Mouse (Mus musculus) adrenal gland, postnatal 25 days (tissue): ENCODE data around the gene Etnk1. TPM values are rescaled to one million over a fixed set of nuclear protein-coding genes. Genes with fewer than 3 reads are reported as not detected.

Experiments used
- DNase-seq: peaks from one replicate; pipeline ENCODE4 v3.0.0; 2021; ENCODE audit warnings: mixed read lengths
- total RNA-seq: library from RNA; stranded (reverse); gene quantifications from 2 replicates; pipeline ENCODE4 v1.2.3, GENCODE M21; 2021

The Etnk1 gene
- total RNA-seq, 1 experiment from 2014 or later: 119 TPM

DNA sequence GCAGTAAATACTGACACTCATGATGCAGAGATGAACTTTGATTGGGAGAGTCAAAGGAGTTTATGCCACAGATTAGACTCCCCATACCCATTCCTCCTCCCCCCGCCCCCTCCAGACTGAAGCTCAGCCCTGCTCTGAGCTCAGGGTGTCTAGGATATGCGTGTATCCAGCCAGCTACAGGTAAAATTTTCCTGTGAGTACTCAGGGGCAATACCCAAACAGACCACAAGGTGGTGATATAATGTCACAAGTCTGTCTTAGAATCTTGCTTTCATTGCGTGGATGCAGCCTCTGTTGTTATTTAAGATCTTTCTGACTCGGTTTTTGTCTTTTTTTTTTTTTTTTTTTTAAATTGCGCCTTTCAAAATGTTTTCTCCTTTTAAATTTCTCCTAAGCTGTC is 52.3 kb downstream of the Etnk1 start:
- DNase-seq: no peak

DNA sequence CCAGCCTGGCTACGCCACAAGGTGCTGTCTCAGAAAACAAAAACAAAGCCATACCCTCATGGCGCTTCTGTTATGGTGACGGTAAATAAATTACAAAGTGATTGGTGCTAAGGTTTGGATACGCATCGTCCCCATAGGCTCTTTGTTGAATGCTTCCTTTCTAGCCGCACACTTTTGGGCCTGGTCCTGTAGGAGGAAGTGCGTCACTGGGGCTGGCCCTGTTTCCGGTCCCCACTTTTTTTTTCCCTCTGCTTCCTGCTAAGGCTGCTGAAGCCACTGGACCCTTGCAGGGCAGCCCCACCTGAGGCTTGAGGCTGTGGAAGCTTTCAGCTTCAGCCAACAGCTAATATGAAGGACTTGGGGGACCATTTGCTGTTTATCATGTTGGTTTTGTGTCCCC is 54.2 kb downstream of the Etnk1 start:
- DNase-seq: no peak

DNA sequence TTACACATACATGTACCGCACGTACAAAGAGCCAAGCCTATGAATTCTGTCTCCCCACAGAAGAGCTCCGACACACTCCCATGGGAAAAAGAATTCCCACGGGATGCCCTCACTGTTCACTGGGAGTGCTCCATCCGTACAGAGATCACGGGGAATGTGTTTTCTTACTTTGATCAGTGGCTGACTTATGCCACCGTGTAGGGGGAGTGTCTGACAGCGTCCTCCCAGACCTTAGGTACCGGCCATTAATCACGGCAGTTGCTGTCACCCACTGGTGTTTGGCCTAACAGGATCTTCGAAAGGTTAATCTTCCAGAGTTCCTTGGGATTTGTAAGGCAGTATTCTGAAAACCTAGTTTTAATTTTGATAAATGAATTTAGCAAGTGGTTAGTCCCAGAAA is 57.0 kb downstream of the Etnk1 start:
- no peak for DNase-seq

DNA sequence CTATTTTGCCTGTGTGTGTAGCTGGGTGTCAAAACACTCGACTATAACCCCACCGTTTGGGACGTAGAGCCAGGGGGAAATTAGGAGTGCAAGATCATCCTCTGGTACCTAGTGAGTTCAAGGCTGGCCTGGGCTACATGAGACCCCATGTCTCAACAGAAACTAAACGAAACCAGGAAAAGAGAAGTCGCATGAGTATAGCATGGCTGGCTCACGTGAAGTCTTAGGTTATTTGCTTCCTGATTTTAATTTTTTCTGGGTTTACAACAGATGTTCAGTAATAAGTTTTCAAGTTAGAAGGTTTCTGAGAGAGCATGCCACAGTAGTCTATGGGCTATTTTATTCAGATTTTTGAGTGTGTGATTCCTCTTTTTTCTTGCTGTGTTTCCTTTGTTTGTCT is 57.9 kb downstream of the Etnk1 start:
- no peak for DNase-seq

DNA sequence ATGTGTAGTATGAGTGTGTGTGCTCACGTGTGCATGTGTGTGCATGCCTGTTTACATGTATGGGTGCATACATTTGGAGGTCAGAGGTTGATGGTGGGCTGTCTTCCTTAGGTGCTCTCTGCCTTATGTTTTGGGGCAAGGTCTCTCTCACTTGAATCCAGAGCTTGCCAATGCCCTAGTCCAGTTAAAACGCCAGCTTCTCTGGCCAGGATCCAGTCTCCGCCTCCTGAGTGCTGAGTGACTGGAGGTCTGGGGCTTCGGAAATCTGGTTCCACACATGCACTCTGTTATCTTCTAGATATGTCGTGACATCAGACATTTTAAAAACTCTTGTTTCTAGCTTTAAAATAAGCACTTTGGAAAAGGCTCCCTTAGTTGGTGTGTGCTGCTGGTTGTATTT is 61.7 kb downstream of the Etnk1 start:
- DNase-seq: peak; percentile 28

DNA sequence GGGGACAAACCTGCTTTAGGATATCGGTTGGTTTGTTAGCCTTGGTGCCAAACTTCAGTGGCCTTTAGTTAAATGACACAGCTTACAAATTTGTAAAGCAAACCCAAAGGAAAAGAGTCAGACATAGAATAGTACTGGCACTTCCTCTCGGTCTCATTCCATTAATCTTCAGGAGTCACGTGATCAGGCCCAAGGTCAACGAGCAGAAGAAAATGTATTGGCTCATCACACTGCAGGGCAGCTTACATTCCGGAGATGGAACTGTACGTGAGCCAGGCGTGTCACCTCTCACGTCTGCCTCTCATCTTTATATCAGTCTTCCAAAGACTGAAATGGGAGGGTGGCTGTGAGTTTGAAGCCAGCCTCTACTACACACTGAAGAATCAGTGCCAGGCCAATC is 62.9 kb downstream of the Etnk1 start:
- DNase-seq: peak; percentile 52

DNA sequence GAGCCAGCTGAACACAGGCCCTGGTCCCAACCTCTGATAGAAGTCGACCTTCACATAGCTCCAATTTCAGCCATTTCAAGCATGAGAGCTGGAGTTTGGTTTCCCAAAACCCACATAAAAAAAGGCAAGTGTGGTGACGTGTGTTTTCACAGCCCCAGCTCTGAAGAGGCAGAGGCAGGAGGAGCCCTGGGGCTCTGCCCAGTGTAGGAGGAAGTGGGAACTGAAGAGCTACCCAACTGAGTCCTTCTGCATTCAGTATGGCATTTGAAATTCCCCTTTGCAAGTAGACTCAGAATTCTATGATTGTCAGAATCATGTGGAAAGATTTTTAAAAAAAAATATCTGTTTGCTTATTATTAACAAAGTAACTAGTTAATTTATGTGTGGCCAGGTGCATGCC is 63.9 kb downstream of the Etnk1 start:
- no peak for DNase-seq

DNA sequence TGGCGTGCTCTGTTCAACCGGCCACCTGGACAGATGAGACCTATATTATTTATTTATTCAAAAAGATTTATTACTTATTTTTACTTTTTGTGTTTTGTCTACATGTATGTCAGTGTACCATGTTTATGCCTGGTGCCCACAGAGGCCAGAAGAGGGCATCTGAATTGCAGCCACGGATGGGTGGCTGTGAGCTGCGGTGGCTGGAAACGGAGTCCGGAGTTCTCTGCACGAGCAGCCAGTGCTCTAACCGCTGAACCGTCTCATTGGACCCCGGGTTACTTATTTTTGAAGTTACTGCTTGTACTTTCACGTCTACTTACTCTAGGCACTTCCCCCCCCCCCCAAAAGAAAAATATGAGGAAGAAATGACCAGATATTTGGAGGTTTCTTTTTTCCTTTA is 65.7 kb downstream of the Etnk1 start:
- DNase-seq: no peak

DNA sequence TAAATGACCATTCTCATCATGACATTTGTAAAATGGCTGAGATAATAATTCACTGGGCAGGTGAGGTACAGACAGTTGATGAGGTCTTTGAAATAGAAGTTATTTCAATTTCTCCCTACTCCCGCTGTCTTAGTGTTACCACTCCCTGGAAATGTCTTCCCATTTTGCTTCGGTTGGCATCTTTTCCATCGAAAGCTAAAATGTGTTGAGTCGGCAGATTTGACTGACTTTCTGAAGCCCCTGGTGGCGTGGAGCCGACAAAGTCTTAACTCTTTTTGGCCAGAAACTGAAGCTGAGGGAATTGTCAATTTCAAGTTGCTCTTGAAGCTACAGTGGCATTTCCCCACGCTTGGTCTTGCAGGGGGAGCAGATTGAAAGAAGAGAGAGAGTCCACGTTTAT is 67.8 kb downstream of the Etnk1 start:
- no peak for DNase-seq

DNA sequence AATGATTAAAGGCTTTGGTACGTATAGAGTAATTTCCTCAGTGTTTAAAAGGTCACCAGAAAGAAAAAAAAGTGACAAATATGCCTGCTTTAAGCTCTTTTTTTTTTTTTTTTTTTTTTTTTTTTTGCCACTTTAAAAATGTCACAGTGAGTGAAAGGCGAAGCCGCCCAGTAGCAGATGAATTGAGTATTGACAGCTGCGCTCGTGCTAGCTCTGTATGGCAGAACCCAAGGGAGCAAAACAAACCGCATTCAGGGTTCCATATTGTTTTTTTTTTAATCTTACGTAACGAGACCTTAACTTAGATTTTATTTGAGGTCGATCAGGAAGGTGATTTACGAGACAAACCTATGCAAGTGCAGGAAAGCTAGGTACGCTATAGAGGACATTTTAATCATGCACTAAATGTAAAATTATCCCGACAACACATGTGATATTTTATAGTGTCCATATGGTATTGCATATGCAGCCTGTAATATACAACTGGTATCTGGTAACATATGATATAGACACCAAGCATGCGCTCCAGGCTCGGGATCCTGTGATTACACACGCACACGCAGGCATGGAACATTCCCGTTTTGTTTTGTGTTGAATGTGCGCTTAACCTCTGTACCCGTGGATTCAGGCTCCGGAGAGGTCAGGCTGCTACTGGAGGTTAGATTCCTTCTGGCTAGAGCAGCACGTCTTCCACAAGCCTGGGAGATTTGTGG is 72.5 kb downstream of the Etnk1 start:
- DNase-seq: no peak

DNA sequence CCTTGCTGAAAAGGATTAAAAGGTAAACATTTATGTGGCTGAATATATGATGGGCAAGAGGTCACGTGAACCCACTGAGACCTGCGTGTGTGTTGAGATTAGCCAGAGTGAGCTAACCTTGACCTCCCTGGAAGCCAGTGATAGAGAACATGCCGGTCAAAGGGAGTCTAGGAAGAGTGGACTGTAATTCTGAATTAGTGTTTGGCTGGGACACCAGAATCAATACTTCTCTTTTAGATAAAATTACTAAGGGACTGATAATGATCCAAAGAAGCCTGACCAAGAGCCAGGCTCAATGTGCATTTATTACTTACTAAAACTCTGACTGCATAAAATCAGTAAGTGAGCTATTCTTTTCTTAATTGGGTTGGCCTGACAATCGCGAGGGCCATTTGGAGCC is 76.2 kb downstream of the Etnk1 start:
- DNase-seq: no peak

DNA sequence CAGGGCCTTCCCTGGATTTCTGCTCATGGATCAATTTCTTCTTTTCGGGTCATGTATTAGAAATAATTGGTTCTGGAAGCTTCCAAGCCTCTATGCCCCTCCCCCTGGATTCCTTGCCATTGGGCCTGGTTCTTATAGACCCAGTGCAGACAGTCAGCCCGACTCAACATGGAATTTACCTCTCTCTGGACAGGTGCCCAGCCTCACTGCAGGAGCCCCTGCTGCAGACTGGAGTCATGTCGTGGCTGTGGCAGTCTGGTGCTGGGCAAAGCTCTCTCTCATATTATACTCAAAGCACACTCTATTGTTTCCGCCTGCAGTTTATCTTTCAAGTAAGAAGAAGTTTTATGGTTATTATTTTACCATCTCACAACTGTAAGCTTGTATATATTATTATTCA is 90.9 kb downstream of the Etnk1 start:
- no peak for DNase-seq

DNA sequence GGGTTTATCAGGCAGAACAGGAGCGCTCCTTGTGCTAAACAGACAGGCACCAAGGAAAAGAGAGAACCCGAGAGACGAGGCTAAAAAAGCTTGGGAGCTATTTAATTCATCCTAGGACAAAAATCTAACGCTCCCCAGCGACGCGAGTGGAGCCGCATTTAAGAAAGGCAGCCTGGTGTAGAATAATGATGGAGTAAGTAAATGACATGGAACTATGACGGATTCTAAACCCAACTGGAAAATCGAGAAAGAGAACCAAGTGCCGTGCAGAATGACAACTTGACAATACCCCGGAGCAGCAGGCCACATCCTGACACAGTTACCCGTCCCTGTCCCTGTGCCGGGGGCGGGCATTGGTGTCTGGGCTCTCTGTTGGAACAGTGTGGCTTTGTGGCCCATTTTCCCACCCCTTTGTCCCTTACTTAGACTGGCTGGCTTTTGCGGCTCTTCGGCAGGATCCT is 92.2 kb downstream of the Etnk1 start:
- DNase-seq: no peak

DNA sequence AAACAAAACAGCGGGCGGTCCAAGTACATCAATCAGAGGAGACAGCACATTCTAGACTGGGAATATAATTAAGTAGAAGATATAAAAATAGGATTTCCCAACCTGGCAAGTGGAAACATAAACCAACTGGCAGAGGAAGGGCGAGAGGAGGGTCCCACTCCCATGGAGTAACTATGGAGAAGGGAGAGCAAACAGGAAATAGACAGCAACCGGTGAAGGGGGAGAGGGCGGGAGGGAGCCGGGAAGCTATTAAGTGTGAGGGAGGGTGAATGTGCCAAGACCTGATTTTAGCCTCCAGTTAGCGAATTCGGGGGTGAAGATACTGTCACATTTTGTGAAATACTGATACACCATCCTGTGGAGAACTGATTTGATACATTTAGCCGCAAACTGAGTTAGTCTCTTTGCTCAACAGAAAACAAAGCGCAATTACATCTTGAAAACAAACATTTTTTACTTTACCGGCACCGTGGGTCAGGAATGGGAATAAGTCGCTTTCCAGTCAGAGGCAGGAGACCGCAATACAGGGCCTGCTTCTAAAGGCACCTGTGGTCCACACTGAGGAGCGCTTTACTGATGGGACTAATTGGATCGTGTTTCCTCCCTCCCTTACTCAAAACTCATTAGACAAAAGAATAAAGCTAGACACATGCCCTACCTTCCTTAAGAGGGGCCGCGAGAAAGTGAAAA is 93.0 kb downstream of the Etnk1 start:
- no peak for DNase-seq

DNA sequence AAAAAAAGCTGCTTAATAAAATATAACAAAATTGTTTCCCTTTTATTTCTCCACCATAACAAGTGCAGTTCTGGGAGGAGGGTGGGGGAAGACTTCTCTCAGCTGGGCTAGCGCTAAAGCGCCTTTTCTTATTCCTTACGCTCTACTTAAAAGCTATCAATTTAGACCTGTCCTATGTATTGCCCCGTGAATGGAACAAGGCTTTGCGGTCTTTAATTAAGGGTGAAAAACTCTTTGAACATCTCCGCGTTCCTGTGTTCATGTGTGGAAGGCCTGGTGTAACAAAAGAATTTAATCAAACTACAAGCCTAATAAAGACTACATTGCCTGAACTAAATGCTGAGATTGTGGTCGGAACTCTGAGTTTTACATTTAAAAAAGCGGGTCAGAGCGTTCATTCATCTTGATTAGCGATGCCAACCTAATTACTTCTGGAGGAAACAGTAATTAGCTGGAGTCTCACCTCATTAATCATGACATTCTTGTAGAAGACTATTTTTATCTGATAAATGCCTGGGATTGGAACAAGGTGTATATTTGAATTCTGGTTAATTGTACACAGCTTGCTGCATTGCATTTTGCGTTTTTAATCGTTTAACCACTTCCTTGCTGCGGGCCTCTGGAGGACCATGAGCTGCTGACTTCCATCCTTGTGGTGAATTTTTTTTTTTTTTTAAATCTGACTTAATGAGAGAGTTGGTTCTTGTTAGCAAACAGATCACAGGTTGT is 93.7 kb downstream of the Etnk1 start:
- no peak for DNase-seq

DNA sequence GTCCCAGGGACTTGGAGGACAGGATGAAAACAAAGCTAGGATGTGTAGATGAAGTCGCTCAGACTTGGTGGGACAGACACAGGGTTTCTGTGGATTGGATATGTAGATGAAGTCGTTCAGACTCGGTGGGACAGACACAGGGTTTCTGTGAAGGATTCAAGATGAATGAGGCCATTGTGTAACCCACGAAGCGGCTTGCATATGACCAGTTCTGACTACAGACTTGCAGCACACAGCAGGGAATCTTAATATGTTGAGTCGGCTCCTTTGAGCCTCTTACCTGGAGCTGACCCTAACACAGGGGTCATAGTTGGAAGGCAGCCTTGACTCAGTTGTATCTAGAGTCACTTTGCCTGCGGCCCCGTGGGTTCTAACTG is 94.3 kb downstream of the Etnk1 start:
- DNase-seq: no peak

DNA sequence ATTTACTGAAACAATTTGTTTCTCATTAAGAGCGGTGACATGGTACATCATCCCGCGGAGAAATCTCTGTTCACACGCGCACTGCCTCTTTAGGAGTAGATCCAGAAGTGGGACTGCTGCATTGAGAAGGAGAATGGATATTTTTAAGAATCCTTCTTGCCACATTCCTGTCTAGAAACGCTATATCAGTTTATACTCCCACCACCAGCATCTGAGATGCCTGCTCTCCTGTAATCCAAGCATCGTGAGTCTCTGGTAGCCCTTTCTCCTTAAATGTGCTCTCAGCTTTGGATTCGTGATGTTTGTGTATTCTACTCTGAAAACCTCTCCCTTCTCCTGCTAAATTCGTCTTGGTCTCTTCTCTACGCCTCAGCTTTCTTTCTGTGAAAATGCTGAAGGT is 98.5 kb downstream of the Etnk1 start:
- DNase-seq: no peak

DNA sequence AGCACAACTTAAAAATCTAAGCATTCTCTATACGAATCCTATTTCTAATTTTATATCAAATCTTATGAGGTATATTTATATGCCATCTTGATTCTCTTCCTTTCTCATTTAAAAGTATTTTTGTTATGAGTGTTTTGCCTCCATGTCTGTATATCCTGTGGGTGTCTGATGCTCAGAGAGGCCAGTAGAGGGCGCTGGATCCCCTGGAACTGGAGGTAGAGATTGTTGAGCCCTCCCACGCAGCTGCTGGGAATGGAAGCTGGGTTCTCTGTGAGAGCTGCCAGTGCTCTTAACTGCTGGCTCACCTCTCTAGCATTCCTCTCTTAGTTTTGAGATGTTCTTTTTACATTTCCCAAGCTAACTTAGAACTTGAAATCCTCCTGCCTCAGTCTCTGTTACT is 112.2 kb downstream of the Etnk1 start:
- DNase-seq: no peak

Other genes with a start within 250 kb of the Etnk1 start
- gene St8sia1, start 202.8 kb upstream of the Etnk1 start, total RNA-seq: 1.2 and 1.5 TPM in 2 replicates
- gene C2cd5, start 67.1 kb upstream of the Etnk1 start, total RNA-seq: 20.9 and 29.5 TPM in 2 replicates